Mouse (Mus musculus): ENCODE measurements at regions not wholly inside any gene's neighbourhood (a gene's known extent, or its start where the extent isn't known, plus 50 kb on each side); places are given as distances from the start of the nearest gene placed in this dataset.

- 63% methylated on average over 3 of the region's 3 CpGs for WGBS (ENCODE audit: insufficient replicate concordance)
- no peak overlapping the region for H3K27ac ChIP-seq (replicated peaks)
- no peaks in the 10 kb centered on the region for H3K4me1 ChIP-seq (replicated peaks)
Observed at GRCm38 (mm10) chr13:90279786-90280382, 190.5 kb upstream of the Xrcc4 start.

GRCm38 (mm10) chr13:90279355-90279754 lies 189.9 kb upstream of the Xrcc4 start:
- no peaks in the 10 kb centered on the region for H3K27me3 ChIP-seq
- no peaks in the 10 kb centered on the region for H3K9me3 ChIP-seq (replicated peaks)
- no peak overlapping the region for H3K9ac ChIP-seq
- no peak for ATAC-seq (ENCODE audit: insufficient read depth)
- H3K36me3 ChIP-seq (replicated peaks): no peaks in the 10 kb centered on the region
- H3K27ac ChIP-seq (replicated peaks): no peak overlapping the region
- no peak overlapping the region for H3K4me2 ChIP-seq
- H3K4me1 ChIP-seq (replicated peaks): no peaks in the 10 kb centered on the region
- H3K4me3 ChIP-seq (replicated peaks): no peak overlapping the region

More at GRCm38 (mm10) chr13:90279786-90280382, 190.5 kb upstream of the Xrcc4 start:
- Histone ChIP-seq H3K4me3 (replicated peaks) (no peak overlapping the region), H3K36me3 (replicated peaks) (no peaks in the 10 kb centered on the region), H3K9me3 (replicated peaks) (no peaks in the 10 kb centered on the region), H3K27me3 (no peaks in the 10 kb centered on the region), H3K4me2 (no peak overlapping the region), H3K9ac (no peak overlapping the region)
- no peak for ATAC-seq (ENCODE audit: insufficient read depth)

GRCm38 (mm10) chr13:90259071-90259742 lies 169.8 kb upstream of the Xrcc4 start:
- Histone ChIP-seq H3K36me3 (replicated peaks) (no peaks in the 10 kb centered on the region), H3K27me3 (no peaks in the 10 kb centered on the region), H3K27ac (replicated peaks) (no peak overlapping the region), H3K9ac (no peak overlapping the region), H3K4me1 (replicated peaks) (no peaks in the 10 kb centered on the region), H3K9me3 (replicated peaks) (no peaks in the 10 kb centered on the region), H3K4me2 (no peak overlapping the region), H3K4me3 (replicated peaks) (no peak overlapping the region)
- no peak for ATAC-seq (ENCODE audit: insufficient read depth)
- WGBS (ENCODE audit: insufficient replicate concordance): 67% methylated on average over 3 of the region's 3 CpGs

GRCm38 (mm10) chr13:90252981-90253380 lies 163.6 kb upstream of the Xrcc4 start:
- no peak for ATAC-seq (ENCODE audit: insufficient read depth)
- Histone ChIP-seq H3K9me3 (replicated peaks) (no peaks in the 10 kb centered on the region), H3K9ac (no peak overlapping the region), H3K4me3 (replicated peaks) (no peak overlapping the region), H3K4me1 (replicated peaks) (no peaks in the 10 kb centered on the region), H3K27ac (replicated peaks) (no peak overlapping the region), H3K27me3 (no peaks in the 10 kb centered on the region), H3K36me3 (replicated peaks) (no peaks in the 10 kb centered on the region), H3K4me2 (no peak overlapping the region)
- 20% methylated on average over 1 of the region's 1 CpGs for WGBS (ENCODE audit: insufficient replicate concordance)

GRCm38 (mm10) chr13:90245997-90246765 lies 156.8 kb upstream of the Xrcc4 start:
- Histone ChIP-seq H3K27ac (replicated peaks) (no peak overlapping the region), H3K36me3 (replicated peaks) (no peaks in the 10 kb centered on the region), H3K9ac (no peak overlapping the region), H3K4me2 (no peak overlapping the region), H3K27me3 (no peaks in the 10 kb centered on the region), H3K9me3 (replicated peaks) (no peaks in the 10 kb centered on the region), H3K4me3 (replicated peaks) (no peak overlapping the region), H3K4me1 (replicated peaks) (no peaks in the 10 kb centered on the region)
- 65% methylated on average over 6 of the region's 6 CpGs for WGBS (ENCODE audit: insufficient replicate concordance)
- ATAC-seq (ENCODE audit: insufficient read depth): no peak

- Histone ChIP-seq H3K36me3 (replicated peaks) (no peaks in the 10 kb centered on the region), H3K4me2 (no peak overlapping the region), H3K27me3 (no peaks in the 10 kb centered on the region), H3K9me3 (replicated peaks) (no peaks in the 10 kb centered on the region), H3K9ac (no peak overlapping the region), H3K27ac (replicated peaks) (no peak overlapping the region), H3K4me3 (replicated peaks) (no peak overlapping the region), H3K4me1 (replicated peaks) (no peaks in the 10 kb centered on the region)
- 49% methylated on average over 4 of the region's 4 CpGs for WGBS (ENCODE audit: insufficient replicate concordance)
- no peak for ATAC-seq (ENCODE audit: insufficient read depth)
Observed at GRCm38 (mm10) chr13:90238331-90238730, 148.9 kb upstream of the Xrcc4 start.

- Histone ChIP-seq H3K4me2 (no peak overlapping the region), H3K27ac (replicated peaks) (no peak overlapping the region), H3K36me3 (replicated peaks) (no peaks in the 10 kb centered on the region), H3K9ac (no peak overlapping the region), H3K27me3 (no peaks in the 10 kb centered on the region), H3K9me3 (replicated peaks) (no peaks in the 10 kb centered on the region), H3K4me3 (replicated peaks) (no peak overlapping the region), H3K4me1 (replicated peaks) (no peaks in the 10 kb centered on the region)
- no peak for ATAC-seq (ENCODE audit: insufficient read depth)
- 21% methylated on average over 1 of the region's 1 CpGs for WGBS (ENCODE audit: insufficient replicate concordance)
Observed at GRCm38 (mm10) chr13:90233986-90234385, 144.6 kb upstream of the Xrcc4 start.

GRCm38 (mm10) chr13:90233561-90233960 lies 144.2 kb upstream of the Xrcc4 start:
- H3K27ac ChIP-seq (replicated peaks): no peak overlapping the region
- WGBS (ENCODE audit: insufficient replicate concordance): 23% methylated on average over 3 of the region's 3 CpGs
- H3K9ac ChIP-seq: no peak overlapping the region
- ATAC-seq (ENCODE audit: insufficient read depth): no peak
- H3K36me3 ChIP-seq (replicated peaks): no peaks in the 10 kb centered on the region
- no peak overlapping the region for H3K4me2 ChIP-seq
- H3K27me3 ChIP-seq: no peaks in the 10 kb centered on the region
- H3K9me3 ChIP-seq (replicated peaks): no peaks in the 10 kb centered on the region
- no peak overlapping the region for H3K4me3 ChIP-seq (replicated peaks)
- H3K4me1 ChIP-seq (replicated peaks): no peaks in the 10 kb centered on the region

GRCm38 (mm10) chr13:90229106-90229505 lies 139.7 kb upstream of the Xrcc4 start:
- Histone ChIP-seq H3K9me3 (replicated peaks) (no peaks in the 10 kb centered on the region), H3K4me1 (replicated peaks) (no peaks in the 10 kb centered on the region), H3K27me3 (no peaks in the 10 kb centered on the region), H3K4me2 (no peak overlapping the region), H3K27ac (replicated peaks) (no peak overlapping the region), H3K9ac (no peak overlapping the region), H3K36me3 (replicated peaks) (no peaks in the 10 kb centered on the region), H3K4me3 (replicated peaks) (no peak overlapping the region)
- 68% methylated on average over 2 of the region's 2 CpGs for WGBS (ENCODE audit: insufficient replicate concordance)
- ATAC-seq (ENCODE audit: insufficient read depth): no peak

GRCm38 (mm10) chr13:90226212-90226611 lies 136.8 kb upstream of the Xrcc4 start:
- 57% methylated on average over 2 of the region's 2 CpGs for WGBS (ENCODE audit: insufficient replicate concordance)
- H3K27ac ChIP-seq (replicated peaks): no peak overlapping the region
- H3K36me3 ChIP-seq (replicated peaks): no peaks in the 10 kb centered on the region
- no peak for ATAC-seq (ENCODE audit: insufficient read depth)
- H3K4me2 ChIP-seq: no peak overlapping the region
- H3K27me3 ChIP-seq: no peaks in the 10 kb centered on the region
- H3K9me3 ChIP-seq (replicated peaks): no peaks in the 10 kb centered on the region
- H3K4me1 ChIP-seq (replicated peaks): no peaks in the 10 kb centered on the region
- H3K9ac ChIP-seq: no peak overlapping the region
- H3K4me3 ChIP-seq (replicated peaks): no peak overlapping the region

GRCm38 (mm10) chr13:90212390-90212789 lies 123.0 kb upstream of the Xrcc4 start:
- no peak overlapping the region for H3K4me2 ChIP-seq
- no peaks in the 10 kb centered on the region for H3K36me3 ChIP-seq (replicated peaks)
- no peak for ATAC-seq (ENCODE audit: insufficient read depth)
- H3K4me1 ChIP-seq (replicated peaks): no peaks in the 10 kb centered on the region
- no peak overlapping the region for H3K4me3 ChIP-seq (replicated peaks)
- no peaks in the 10 kb centered on the region for H3K27me3 ChIP-seq
- H3K9ac ChIP-seq: no peak overlapping the region
- no peak overlapping the region for H3K27ac ChIP-seq (replicated peaks)
- no peaks in the 10 kb centered on the region for H3K9me3 ChIP-seq (replicated peaks)

Measured in liver, embryonic 15.5 days (tissue).